Mouse (Mus musculus) erythroblast, embryonic 14.5 days (primary cell): ENCODE results near the gene Dip2c. TPM values are rescaled to one million over a fixed set of nuclear protein-coding genes. Genes with fewer than 3 reads are reported as not detected.
A peak's percentile ranks its signal among the peaks of the same experiment; 100 is the strongest.

ENCODE experiments used
- H3K27me3 ChIP-seq: 2 replicates; pipeline ENCODE4 v1.6.1; 2012; ENCODE audit warnings: inconsistent platforms; ENCODE audit not compliant: control insufficient read depth
- H3K36me3 ChIP-seq: 2 replicates; pipeline ENCODE4 v1.6.1; 2012; ENCODE audit warnings: mild to moderate bottlenecking, inconsistent platforms; ENCODE audit not compliant: control insufficient read depth
- H3K4me1 ChIP-seq: 2 replicates; pipeline ENCODE4 v1.6.1; 2012; ENCODE audit warnings: inconsistent platforms; ENCODE audit not compliant: control insufficient read depth
- H3K4me3 ChIP-seq: replicated peaks from 2 replicates; pipeline ENCODE3; 2012; ENCODE audit warnings: moderate library complexity, mild to moderate bottlenecking, inconsistent platforms
- H3K9me3 ChIP-seq: 2 replicates; pipeline ENCODE4 v1.6.1; 2012; ENCODE audit warnings: low read length, inconsistent platforms, mixed read lengths; ENCODE audit not compliant: control insufficient read depth
- GATA1 ChIP-seq: IDR thresholded peaks from 2 replicates; pipeline ENCODE4 v1.6.1; 2012; ENCODE audit warnings: low read length, inconsistent platforms, mixed read lengths
- TAL1 ChIP-seq: IDR thresholded peaks from 3 replicates; pipeline ENCODE4 v1.6.1; 2012; ENCODE audit warnings: low read length, inconsistent platforms, mixed read lengths
- polyA plus RNA-seq: library from polyadenylated mRNA; stranded (reverse); fragments of >175 nt; gene quantifications from 2 replicates; pipeline ENCODE4 v1.2.3, GENCODE M21; 2012

The Dip2c gene
- polyA plus RNA-seq, 1 experiment: 0.02 TPM

DNA sequence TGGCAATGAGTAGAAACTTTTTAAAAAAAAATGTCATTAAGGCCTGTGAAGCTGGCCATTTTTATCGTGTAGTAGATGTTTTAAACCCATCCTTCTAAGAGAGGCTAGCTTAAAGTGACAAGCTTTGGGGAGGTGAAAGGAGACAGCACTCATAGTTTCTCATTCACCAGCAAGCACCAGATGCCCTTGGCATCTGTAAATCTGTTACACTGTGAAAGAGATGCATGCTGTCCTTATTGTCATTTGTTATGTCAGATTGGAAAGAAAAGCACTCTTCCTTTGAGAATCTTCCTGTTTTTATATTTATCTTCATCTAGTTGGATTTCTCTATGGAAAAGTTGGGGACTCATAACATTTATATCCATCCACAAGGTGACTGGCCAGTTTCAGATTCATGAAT, 119.0 kb downstream of the Dip2c start:
- TF ChIP-seq GATA1 (no peak), TAL1 (no peak)
- Histone ChIP-seq H3K4me3 (no peak overlapping the region), H3K9me3 (no peaks in the 10 kb centered on the region), H3K36me3 (no peaks in the 10 kb centered on the region), H3K27me3 (no peaks in the 10 kb centered on the region), H3K4me1 (no peaks in the 10 kb centered on the region)

- Histone ChIP-seq H3K4me3 (no peak overlapping the region), H3K4me1 (no peaks in the 10 kb centered on the region), H3K27me3 (no peaks in the 10 kb centered on the region), H3K36me3 (no peaks in the 10 kb centered on the region), H3K9me3 (no peaks in the 10 kb centered on the region)
- TF ChIP-seq TAL1 (no peak), GATA1 (no peak)
Observed at GRCm38 (mm10) chr13:9398846-9399245, 122.5 kb downstream of the Dip2c start.

DNA sequence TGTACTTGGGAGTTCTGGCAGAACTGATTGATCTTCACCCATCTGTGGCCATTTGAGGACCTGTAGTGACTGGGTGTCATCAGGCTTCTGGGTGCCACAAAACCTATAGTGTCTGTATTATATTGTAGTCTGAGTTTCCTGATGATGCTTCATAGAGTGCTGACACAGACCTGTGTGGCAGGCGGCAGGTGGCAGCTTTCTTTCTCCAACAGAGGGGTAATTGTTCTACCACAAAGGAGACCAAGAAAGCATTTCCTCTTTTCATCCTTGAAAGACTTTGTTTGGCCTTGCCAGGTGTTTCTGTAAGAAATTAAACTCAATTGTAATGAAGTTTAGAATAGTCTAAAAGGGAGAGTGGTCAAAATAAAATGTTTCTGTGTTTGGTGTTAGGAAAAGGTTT, 129.1 kb downstream of the Dip2c start:
- no peak for TF ChIP-seq TAL1
- no peak for TF ChIP-seq GATA1
- Histone ChIP-seq H3K4me3 (no peak overlapping the region), H3K36me3 (no peaks in the 10 kb centered on the region)

DNA sequence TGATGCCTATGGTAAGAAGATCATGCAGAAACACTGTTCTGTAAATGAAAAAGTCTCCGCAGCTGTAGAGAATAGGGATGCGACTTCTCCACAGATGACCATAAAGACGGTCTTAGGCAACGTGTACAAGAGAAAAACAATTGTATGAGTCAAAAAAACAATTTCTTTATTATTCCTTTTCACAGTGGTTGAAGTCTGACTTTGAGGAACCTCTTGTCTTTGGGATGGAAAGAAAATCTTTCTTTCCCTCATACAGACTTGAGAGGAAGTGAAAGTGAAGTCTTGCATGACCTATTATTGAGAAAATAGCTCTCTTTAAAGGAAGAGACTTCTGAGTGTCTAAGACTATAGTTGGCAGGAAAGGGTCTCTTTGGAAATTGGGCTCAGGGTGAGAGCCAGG, 132.7 kb downstream of the Dip2c start:
- no peaks in the 10 kb centered on the region for H3K36me3 ChIP-seq
- TF ChIP-seq GATA1 (no peak), TAL1 (no peak)
- H3K9me3 ChIP-seq: no peaks in the 10 kb centered on the region
- H3K27me3 ChIP-seq: no peaks in the 10 kb centered on the region
- H3K4me1 ChIP-seq: no peaks in the 10 kb centered on the region
- H3K4me3 ChIP-seq: no peak overlapping the region

More for the DNA sequence above, 129.1 kb downstream of the Dip2c start:
- no peaks in the 10 kb centered on the region for H3K27me3 ChIP-seq
- no peaks in the 10 kb centered on the region for H3K4me1 ChIP-seq
- no peaks in the 10 kb centered on the region for H3K9me3 ChIP-seq

GRCm38 (mm10) chr13:9418441-9418840, 142.1 kb downstream of the Dip2c start:
- Histone ChIP-seq H3K36me3 (no peaks in the 10 kb centered on the region), H3K4me3 (no peak overlapping the region), H3K27me3 (no peaks in the 10 kb centered on the region), H3K4me1 (peaks cover 5% of the 10 kb centered on the region), H3K9me3 (no peaks in the 10 kb centered on the region)
- TF ChIP-seq GATA1: no peak

DNA sequence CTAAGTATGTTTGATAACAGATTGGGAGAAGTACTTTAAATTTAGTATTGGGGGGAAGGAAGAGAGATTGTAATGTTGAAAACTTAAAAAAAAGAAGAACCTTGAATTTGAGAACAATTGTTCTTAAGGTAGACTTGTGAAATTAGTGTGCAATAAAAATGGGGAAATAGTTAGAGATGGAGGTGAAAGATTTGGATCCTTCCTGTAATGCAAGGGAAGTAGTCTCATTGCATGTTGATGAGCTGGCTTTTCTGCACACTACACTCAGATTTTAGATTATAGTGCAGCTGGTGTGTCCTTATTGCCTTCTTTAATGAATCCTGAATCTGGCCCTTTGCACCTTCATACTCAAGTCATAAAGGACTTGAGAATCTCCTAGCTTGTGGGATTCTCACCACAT, 142.9 kb downstream of the Dip2c start:
- Histone ChIP-seq H3K4me3 (no peak overlapping the region), H3K9me3 (no peaks in the 10 kb centered on the region), H3K4me1 (peaks cover 9% of the 10 kb centered on the region), H3K36me3 (no peaks in the 10 kb centered on the region), H3K27me3 (no peaks in the 10 kb centered on the region)
- no peak for TF ChIP-seq GATA1
- no peak for TF ChIP-seq TAL1

DNA sequence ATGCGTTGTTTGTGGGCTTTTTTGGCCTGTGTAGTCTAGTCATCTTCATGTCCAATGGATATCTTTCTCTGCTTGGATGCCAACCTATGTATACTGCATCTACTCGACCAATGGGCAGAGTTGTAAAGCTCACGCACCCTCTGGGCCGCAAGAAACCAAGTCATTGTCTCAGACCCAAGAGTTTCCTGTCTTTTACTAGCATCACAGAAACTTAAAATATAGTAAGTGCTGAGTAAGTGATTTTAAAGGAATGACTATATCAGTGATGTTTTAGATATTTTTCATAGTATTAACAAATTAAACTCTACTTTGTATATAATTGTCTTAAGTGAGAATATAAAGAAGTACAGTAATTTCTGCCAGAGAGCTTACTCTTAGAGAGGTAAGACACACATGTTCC, 145.6 kb downstream of the Dip2c start:
- H3K27me3 ChIP-seq: no peaks in the 10 kb centered on the region
- peaks cover 23% of the 10 kb centered on the region for H3K4me1 ChIP-seq
- H3K36me3 ChIP-seq: no peaks in the 10 kb centered on the region
- H3K9me3 ChIP-seq: no peaks in the 10 kb centered on the region
- TF ChIP-seq TAL1 (no peak), GATA1 (no peak)
- H3K4me3 ChIP-seq: no peak overlapping the region

- H3K4me1 ChIP-seq: peaks cover 26% of the 10 kb centered on the region
- H3K9me3 ChIP-seq: no peaks in the 10 kb centered on the region
- no peaks in the 10 kb centered on the region for H3K36me3 ChIP-seq
- TF ChIP-seq GATA1 (no peak), TAL1 (no peak)
- no peak overlapping the region for H3K4me3 ChIP-seq
- no peaks in the 10 kb centered on the region for H3K27me3 ChIP-seq
Observed at GRCm38 (mm10) chr13:9422876-9423275, 146.5 kb downstream of the Dip2c start.

- H3K36me3 ChIP-seq: no peaks in the 10 kb centered on the region
- no peaks in the 10 kb centered on the region for H3K27me3 ChIP-seq
- no peak overlapping the region for H3K4me3 ChIP-seq
- H3K9me3 ChIP-seq: no peaks in the 10 kb centered on the region
- TF ChIP-seq TAL1 (no peak), GATA1 (no peak)
- H3K4me1 ChIP-seq: peaks cover 26% of the 10 kb centered on the region
Observed at GRCm38 (mm10) chr13:9424434-9424833, 148.1 kb downstream of the Dip2c start.

DNA sequence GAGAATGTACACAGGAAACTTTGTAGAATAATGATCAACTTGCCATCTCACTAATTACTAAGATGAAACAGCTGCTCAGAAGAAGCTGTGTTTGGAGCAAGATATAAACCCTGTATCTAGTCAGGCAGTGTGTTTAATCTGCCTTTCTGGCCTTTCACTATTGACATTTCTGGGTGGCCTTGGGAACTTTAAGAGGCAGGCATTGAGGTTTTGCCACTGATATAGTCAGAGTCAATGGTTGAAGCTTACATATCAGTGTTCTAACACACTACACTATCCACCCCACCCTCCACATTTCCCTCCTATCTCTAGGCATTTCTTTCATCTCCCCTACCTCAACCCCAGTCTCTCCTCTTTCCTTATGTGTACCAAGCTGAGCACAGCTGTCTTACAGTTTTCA, 149.9 kb downstream of the Dip2c start:
- no peaks in the 10 kb centered on the region for H3K27me3 ChIP-seq
- no peaks in the 10 kb centered on the region for H3K9me3 ChIP-seq
- no peaks in the 10 kb centered on the region for H3K36me3 ChIP-seq
- no peak overlapping the region for H3K4me3 ChIP-seq
- TF ChIP-seq TAL1 (peak; percentile 17; the same call in 1 of the 3 replicates), GATA1 (no peak)
- peaks cover 26% of the 10 kb centered on the region for H3K4me1 ChIP-seq
